Mouse (Mus musculus) lung, postnatal 14 days (tissue): ENCODE measurements around the gene Fam20a.

Experiments used
- DNase-seq: peaks from one replicate; pipeline ENCODE4 v3.0.0; 2021

Fam20a gene

DNA sequence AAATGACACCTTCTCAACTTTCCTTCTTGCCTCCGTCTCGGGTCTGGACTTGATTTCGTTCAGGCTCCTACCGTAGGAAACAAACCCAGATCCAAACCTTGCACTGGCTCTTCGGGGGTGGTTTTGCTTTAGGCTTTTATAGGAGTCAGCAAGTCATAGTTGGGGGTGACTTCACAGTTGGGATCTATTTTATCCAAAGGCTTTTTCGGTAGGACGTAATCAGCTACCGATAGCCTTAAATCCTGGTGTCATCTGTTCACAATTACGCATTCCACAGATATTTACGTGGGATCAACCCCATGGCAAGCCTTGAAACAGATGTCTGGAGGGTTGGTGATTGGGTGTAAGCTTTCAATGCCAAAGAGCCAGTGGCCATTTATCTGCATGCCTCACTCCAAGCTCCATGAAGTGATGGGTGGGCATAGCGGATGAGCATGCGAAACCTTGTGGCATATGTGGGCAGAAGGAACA lies 6.7 kb downstream of the Fam20a start:
- DNase-seq: no peak

DNA sequence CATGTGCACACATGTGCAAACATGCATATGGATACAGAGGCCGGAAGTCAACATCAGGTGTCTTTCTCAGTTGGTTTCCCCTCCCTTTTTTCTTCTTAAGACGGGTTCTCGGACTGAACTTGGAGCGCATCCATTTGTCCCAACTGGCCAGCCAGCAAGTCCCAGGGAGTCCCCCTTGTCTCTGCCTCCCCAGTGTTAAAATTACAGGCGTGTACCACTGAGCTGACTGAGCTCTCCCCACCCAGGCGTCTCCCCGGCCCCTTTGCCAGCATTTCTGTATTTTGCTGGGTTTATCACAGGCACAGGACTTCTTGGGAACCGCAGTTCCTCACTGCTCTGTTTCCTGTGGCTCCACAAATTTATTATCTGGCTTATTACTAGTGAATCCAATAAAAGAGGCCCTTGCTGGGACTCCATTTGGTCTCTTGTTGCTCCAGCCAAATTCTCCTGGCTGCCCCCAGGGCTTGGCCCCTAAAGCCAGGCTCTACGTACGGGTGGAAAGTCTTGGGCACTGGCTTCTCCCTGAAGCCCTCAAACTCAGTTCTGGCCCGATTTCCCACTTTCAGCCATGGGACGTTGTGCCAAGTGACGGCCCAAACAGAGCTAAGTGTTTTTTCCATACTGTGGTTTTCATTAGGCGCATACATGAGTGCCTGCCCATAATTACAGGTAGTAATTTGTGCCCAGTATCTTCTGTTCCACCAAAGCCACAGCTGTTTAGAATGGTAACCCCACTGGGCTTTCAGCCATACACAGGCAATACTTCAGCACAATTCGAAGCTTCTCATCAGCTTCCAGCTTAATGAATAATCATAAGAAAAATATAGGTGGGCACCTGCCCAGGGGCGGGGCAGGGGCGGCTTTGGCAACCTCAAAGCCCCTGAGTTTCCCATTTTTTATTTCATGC lies 7.5 kb downstream of the Fam20a start:
- no peak for DNase-seq

DNA sequence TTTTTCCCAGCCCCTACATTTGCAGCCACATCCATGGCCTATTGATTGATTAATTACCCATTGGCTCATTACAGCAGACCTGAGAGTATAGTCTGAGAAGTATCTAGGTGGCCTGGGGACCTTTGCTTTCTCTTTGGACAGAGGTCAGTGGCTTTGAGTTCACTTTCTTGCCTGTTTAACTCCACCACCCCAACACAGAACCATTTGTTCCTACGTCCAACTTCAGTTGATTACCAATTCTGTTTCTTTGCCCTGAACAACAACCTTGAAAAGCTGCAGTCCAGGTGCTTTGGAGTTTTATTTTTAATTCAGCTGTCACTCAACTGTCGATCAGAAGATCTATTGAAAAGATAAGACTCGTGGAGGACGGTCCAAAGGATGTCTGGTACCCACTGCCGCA lies 12.6 kb downstream of the Fam20a start:
- no peak for DNase-seq

DNA sequence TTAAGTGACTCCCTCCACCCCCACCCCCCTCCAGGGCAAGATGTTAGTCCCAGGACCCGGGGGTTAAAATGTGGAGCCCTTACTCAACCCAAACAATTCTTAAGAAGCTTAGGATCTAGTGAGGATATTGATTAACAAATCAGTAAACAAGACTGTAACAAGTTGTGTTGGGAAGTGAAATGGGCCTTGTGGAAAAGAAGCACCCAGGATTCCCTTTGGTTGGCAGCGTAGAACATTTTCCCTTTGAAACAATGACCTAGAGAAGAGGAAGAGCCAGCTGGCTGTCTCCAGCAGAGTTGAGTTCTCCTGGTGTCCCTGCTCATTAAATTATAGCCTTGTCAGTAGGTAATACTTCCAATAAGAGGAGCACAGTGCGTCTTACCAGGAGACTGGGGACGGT lies 13.3 kb downstream of the Fam20a start:
- no peak for DNase-seq

DNA sequence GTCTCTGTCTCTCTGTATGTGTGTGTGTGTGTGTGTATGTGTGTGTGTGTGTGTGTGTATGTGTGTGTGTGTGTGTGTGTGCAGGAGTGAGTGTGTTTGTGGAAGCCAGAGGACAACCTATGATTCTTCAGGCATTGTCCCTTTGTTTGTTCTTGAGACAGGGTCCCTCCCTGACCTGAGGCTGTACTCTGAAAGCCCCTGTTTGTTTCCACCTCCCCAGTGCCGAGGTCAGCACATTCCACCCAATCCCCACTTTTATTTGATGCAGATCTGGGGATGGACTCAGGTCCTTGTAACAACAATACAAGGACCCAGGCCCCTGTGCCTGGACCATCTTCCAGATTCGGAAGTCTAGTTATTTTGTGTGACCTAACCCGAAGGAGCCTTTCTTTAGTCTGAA lies 14.6 kb downstream of the Fam20a start:
- DNase-seq: no peak

DNA sequence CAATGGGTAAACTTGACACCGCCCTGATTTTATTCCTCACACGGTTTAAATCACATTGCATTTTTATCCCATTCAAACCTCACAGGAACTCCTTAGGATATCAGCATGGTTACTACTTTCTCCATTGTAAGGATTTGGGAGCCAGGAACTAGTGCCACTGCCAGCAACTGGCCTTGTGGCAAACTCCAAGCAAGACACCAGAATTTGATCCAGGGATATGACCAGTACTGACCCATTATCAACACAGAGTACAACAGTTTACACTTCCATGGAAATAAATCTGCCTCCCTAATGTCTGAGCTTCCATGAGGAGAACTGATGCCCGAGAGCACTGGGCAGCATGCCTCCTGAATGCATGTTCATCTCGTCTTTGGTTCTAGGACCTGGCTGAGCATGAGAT lies 15.5 kb downstream of the Fam20a start:
- DNase-seq: no peak

DNA sequence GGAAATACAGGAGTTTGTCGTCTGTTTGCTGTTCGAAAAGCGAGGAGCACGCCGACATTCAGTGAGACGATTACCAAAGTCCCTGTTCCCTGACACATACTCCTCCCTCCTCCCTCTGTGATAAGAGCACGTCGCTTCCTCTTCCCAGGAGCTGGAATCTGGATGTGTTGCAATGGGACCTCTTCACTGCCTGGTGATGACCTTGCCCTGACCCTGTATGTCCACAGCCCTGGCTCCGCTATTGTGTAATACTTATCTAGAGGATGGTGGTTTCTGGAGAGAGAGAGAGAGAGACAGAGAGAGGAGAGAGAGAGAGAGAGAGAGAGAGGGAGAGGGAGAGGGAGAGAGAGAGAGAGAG lies 16.0 kb downstream of the Fam20a start:
- peak; percentile 32 for DNase-seq

DNA sequence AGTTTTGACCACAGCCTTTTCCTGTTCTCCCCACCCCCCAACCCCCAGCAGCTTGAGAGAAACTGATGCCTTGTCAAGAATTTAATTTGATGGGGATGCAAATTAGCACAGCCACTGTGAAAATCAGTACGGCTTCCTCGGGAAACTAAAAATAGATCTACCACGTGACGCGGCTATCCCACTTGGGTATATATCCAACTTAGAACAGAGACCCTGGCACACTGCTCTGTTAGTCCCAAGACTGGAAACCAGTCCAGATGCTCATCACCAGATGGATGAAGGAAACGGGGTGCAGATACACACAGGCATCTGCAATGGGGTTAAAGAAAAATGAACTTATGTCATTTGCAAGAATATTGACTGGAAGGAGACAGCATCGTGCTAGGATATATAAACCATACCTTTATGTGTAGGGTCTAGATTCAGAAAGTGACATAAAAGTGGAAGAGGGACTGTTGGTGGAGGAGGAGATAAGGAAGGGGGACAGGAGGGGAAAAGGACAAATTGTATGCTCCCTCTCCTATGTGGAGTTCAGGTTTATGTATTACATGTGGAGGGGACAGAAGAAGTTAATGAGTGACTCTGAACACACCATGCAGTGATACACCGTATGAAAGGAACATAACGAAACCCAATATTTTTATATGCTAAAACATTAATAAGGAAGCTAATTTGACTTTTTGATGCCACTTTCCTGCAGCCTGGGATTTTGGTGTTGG lies 16.6 kb downstream of the Fam20a start:
- no peak for DNase-seq

DNA sequence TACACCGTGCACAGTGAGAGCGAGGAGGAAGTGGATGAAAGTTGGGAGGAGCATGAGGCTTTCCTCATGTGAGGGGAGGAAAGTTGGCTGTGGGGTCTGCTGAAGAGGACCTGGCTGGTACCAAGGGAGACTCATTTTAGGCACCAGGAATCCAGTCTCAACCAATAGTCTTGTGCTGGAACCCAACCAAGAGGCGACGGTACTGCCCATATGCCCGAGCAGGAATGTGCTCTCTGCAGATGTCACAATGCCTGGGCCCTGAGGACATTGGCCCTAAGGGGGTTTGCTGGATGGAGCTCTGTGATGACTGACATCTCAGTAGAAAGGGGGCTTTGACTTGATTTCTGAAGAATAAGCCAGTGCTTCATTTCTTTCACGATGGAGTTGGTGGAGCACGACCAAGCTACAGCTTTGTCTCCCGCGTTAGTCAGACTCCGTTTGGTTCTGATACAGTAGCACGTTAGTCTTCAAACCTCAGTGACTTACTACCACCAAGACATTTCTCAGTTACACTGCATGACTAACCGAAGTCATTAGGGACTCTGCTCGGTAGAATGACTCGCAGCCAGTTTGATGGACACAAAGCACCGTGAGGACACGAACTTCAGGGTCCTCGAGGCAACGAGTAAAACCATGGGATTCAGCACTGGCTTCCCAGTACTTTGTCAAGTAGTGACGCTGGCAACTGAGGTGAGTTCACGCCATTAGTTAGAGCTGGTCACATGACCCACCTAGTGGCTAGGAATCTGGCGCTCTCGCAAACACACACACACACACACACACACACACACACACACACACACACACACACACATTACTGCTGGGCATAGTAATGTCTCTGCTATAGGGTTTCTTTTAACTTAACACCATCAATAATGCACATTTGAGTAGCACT lies 17.5 kb downstream of the Fam20a start:
- no peak for DNase-seq

DNA sequence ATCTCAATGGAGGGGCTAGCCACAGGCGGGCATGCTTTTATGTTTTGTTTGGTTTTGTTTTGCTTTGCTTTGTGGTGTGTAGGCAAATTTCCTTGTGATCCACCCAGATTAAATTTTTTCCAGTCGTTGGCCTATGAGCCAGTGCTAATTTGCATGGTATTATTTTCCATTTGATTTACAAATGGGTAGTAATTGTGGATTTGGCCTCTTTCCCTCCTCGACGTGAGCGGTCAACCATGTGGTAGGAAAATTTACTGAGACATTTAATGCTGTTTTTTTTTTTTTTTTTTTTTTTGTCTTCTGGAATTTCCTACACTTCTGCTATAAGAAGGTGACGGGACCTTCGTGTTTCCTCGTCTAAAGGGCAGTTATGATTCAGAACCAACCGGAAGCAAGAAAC lies 18.2 kb downstream of the Fam20a start:
- no peak for DNase-seq

DNA sequence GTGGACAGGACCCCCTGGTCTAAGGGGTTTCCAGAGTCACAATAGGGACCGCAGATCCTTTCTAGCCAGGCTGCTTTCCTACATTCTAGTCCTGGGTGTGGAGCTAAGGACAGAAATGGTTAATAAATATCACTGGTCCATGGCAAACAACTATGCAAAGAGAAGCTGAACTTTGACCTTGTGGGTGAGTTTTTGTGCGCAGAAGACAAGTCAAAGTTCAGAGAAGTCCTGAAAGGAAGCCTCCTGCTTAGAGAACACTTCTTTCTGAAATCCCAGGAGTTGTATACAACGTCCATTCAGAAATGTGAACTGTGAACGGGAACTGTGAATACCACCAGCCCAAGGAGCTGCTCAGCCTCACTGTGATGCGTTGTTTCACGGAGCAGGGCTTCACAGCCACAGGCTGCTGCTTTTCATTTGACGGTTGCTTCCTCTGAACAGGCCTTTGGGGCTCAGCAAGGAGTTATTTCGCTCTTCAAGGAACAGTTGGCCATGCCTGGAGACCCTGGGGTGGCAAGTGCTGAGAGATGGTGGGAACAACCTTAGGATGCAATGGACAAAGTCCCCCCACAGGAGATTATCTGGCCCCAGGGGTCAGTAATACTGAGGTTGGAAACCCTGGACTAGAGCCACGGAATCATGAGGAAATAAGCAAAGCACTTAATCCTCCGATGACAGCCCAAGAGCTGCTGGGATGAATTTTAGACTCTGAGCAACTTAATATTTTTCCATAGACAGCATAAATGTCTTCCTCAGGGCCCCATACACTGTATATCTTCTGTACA lies 19.9 kb downstream of the Fam20a start:
- no peak for DNase-seq

DNA sequence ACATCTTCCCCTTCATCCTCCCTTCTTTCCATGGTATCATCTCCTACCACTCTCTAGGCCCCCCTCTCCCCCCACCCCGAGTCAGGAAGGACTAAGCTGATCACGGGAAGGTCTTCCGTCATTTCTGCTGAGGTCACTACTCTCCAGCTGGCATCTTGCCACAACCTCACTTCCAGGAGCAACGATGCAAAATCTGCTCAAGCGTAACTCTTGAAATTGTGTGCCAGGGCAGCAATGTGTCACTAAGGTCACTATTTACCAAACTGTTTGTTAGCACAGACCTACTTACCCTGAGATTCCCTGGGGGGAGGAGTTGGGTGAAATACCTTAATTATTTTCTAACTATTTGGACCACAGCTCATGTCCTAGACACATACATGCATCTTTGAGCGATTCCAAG lies 21.3 kb downstream of the Fam20a start:
- DNase-seq: peak; percentile 37

DNA sequence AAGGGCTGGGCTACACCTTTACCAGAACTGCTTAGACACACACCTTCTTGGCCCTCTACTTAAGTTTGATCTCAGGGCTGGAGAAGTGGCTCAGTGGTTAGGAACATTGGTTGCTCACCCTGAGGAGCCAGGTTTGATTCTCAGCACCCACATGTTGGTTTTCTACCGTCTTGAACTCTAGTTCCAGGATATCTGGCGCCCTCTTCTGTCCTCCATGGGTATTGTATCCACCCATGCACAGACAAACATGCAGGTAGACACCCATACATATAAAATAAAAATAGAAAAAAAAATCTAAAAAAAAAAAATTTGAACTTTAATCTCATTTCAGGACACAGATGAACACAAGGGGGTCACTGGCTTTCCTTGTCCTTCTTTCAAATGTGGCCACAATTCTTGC lies 22.3 kb downstream of the Fam20a start:
- DNase-seq: no peak

DNA sequence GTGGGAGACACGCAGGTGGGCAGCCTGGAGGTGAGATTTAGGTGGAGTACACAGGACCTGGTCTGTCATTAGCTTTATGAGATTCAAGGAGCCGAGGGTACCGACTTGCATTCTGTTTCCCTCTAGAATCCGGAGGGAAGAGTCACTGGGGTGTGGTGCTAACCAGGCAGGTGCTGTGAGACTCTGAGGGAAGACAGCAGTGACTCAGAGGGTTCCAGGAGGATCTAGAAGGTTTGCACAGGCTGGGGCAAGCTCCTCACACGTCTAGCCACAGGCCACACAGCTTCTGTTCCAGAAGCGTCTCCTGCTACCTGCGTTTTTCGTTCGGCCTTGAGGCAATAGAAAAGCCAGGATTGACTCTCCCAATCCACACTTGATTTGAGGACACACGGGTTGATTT lies 23.3 kb downstream of the Fam20a start:
- DNase-seq: no peak

DNA sequence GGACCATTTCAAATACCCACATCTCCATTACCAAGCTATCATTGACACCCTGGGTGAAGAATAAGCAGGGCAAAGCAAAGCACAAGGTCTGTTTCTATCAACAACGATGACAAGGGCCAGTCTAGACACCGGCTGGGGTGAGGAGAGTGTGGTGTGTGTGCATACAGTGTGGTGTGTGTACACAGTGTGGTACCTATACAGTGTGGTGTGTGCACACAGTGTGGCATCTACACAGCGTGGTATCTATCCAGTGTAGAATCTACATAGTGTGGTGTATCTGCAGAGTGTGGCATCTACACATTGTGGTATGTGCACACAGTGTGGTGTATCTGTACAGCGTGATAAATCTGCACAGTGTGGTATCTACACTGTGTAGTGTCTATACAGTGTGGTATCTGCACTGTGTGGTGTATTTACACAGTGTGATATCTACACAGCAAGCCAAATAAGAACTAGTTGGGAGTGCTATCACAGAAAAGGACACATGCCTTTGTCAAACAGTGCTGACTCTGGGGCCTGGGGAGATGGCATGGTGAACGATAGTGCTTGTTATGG lies 24.9 kb downstream of the Fam20a start:
- DNase-seq: no peak

DNA sequence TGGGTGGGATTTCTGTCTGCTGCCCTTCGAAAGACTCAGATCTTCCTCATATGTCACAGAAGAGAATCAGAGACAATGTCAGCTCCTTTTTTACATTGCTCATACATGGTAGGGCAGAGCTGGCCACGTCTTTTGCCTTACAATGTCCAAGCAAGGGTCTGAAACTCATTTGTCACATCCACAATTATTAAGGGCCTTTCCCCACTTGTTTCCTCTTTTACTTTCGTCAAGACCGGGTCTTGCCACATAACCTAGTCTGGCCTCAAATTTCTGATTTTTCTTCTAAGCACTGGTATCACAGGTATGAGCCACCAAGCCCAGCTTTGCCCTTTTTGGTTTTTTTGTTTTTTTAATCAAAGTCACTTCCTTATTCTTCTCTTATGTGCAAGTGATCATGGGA lies 25.6 kb downstream of the Fam20a start:
- DNase-seq: no peak

DNA sequence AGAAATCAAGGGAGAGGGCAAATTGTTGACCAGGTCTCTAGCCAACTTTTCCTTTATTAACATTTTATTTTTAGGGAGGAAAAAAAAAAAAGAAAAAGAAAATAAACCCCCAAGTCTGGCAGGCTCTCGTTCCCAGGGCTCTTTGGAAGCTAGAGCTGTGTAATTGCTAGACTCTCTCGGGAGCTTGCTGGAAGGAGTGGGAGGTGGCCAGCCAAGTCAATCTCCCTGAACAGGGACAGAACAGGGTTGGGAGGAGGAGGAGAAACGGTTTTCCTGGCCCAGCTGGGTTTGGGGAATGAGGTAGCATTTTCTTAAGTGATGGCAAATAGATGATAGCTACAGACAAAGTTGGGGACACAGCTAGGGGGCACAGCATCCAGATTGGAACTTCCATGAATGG lies 29.3 kb downstream of the Fam20a start:
- no peak for DNase-seq

DNA sequence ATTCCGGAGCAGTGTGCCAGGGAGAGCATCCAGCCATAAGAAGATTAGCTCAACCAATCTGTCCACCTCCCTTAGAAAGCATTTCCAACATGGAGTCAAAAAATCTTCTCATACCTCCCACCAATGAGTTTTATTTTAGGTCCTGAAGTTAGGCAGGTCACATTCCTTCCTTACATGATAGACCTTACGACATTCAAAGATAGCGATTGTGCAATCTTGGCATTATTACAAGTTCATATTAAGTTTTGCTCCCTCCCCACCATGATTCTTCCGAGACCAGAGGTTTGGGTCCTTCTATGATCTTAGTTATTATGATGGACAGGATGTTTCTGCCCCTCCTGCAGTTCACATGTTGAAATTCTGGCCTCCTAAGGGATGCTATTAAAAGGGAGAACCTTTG lies 32.5 kb downstream of the Fam20a start:
- no peak for DNase-seq

DNA sequence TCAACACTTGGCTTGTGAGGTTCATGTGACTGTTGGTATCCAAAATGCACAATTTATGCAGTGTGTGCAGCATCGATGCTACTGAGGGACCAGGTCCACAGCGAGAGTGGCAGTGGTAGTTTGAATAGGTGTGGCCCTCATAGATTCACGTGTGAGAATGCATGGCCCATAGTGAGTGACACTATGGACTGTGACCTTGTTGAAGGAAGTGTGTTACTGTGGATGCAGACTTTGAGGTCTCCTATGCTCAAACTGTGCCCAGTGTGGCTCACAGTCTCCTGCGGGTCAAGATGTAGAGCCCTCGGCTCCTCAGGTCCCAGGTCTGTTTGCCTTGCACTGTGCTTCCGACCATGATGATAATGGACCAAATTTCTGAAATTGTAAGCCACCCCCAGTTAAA lies 39.9 kb downstream of the Fam20a start:
- DNase-seq: no peak

DNA sequence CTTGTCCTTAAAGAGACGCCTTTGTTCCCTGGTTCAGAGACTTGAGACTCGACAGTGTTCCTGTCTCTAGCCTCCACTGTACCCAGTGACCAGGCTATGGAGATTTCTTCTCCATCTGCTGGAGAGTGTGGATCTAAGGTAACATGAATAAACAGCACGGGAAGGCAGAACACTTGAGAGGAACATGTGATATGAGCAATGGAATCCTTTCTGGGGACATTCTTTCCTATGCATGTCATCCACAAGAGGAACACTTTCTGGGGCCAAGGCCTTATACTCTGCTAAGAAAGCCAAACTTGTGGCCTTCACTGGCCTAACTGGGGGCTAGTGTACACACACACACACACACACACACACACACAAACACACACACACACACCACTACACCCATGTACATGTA lies 40.5 kb downstream of the Fam20a start:
- no peak for DNase-seq

DNA sequence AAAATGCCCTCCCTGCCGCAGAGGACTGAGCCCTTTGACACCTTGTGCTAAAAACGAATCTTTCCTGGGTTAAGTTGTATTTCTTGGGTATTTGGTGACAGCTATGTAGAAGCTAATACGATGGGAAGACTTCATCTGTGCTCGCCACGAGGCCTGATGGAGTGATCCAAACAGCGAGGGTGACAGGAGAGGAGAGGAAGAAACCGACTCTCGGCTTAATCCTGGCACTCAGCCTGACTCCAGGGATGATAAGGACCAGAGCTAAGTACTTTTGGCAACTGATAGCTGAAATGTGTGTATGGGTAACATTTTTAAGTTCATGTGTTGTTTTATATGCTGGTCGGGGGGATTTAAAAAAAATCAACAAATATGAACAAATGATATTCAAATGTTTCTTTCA lies 41.1 kb downstream of the Fam20a start:
- DNase-seq: no peak

DNA sequence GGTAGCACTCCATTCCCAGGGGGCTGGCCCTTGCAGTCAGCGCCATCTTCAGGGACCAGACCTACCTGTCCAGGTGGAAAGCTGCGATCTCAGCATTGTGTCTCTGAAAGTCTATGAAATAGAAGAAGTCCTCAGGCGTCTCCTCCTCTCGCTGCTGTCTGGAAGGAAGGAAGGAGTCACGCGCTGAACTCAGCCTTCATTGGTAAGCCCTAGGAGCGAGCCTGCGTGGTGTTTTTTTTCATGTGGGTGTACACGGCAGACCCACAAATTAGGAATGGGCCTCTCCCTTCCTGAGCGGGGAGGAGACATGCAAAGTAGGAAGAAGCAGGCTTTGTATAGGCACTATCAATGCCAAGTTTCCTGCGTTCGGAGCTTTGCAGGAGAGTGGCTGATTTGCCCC lies 43.8 kb downstream of the Fam20a start:
- DNase-seq: no peak
